Mouse (Mus musculus) cerebellum, adult 2 months (tissue): ENCODE measurements at regions not wholly inside any gene's neighbourhood (a gene's known extent, or its start where the extent isn't known, plus 50 kb on each side); places are given as distances from the start of the nearest gene placed in this dataset.

ENCODE experiments used
- CTCF ChIP-seq: fragments of 200-500 bp; IDR thresholded peaks from 2 replicates; pipeline ENCODE4 v1.5.1; 2011; ENCODE audit warnings: low read depth, mild to moderate bottlenecking, control low read depth, low read length, moderate library complexity, borderline replicate concordance; ENCODE audit not compliant: insufficient read depth
- POLR2A ChIP-seq: fragments of 200-500 bp; IDR thresholded peaks from 2 replicates; pipeline ENCODE4 v1.6.1; 2011; ENCODE audit warnings: low read length, control low read depth, borderline replicate concordance; ENCODE audit not compliant: insufficient read depth

GRCm38 (mm10) chr4:56243863-56244262 is 496.0 kb upstream of the Gm26657 start:
- TF ChIP-seq POLR2A (no peak), CTCF (no peak)
